Mouse (Mus musculus): ENCODE results near the gene Ccl3. TPM values are rescaled to one million over a fixed set of nuclear protein-coding genes. Genes with fewer than 3 reads are reported as not detected.

Ccl3 gene
- 0.37 and 0.91 TPM in 2 replicates for polyA plus RNA-seq (2015; fragmentation: Nextera tagmentation; extraction: Ambion mirVana)

DNA sequence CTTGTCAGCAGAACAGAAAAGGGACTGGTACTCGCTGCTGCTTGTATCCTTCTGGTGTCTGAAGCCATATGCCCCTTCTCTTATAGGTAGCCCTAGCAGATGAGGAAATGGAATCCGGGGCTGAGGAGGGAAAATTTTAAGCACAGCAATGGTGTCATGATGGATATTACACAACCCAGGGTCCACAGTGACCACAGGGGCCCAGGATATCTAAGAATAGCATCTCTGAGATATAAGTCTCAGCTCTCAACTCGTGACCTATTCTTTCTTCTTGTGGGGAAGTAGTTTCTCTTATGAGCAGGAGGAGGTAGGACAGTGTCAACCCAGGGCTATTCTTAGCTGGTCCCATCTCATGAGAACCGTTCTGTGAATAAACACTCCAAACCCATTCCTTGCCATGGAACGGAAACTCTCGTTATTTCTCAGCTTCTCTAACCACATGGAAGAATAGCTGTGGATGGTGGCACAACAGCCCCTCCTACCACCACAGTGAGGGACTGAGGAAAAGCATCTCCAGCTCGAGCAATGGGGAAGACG lies at the start of gene Ccl3:
Gene Ccl3 (minus strand): TSS at position 51 of the 537 bp plus-strand sequence.
- Histone ChIP-seq H3K4me1 (no peaks in the 10 kb centered on the region), H3K27me3 (no peaks in the 10 kb centered on the region), H3K9me3 (replicated peaks) (no peaks in the 10 kb centered on the region), H3K27ac (no peak within 1 kb of the TSS), H3K4me2 (no peak within 1 kb of the TSS), H3K36me3 (no peaks in the 10 kb centered on the region), H3K4me3 (replicated peaks) (no peak within 1 kb of the TSS), H3K9ac (no peak within 1 kb of the TSS)
- WGBS, result 79% methylated on average over 8 of the region's 8 CpGs
- no peak for ATAC-seq (replicated peaks; ENCODE audit: low FRiP score)

DNA sequence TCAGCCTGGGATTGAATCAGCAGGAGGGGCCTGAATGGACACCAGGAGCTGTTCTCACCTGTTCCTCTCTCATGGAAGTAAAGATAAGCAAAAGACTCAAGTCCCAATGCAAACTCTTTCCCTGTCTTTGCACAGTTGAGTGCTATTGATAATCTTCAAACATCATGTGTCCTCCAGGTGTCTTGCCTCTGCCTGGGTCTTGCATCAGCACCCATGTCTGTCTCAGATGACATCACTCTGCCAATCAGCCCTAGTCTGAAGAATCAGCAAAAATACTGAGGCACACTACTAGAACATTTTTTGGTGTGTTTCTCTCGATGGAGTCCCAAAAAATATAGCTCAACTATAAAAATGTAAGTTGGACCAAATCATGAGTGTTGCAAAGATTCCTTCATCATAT lies 42.9 kb upstream of the Ccl3 start:
- 71% methylated on average over 1 of the region's 1 CpGs for WGBS
- no peak for ATAC-seq (replicated peaks; ENCODE audit: low FRiP score)
- Histone ChIP-seq H3K4me2 (no peak overlapping the region), H3K9me3 (replicated peaks) (no peaks in the 10 kb centered on the region), H3K36me3 (no peaks in the 10 kb centered on the region), H3K4me1 (no peaks in the 10 kb centered on the region), H3K9ac (no peak overlapping the region), H3K27ac (no peak overlapping the region), H3K27me3 (no peaks in the 10 kb centered on the region), H3K4me3 (replicated peaks) (no peak overlapping the region)

DNA sequence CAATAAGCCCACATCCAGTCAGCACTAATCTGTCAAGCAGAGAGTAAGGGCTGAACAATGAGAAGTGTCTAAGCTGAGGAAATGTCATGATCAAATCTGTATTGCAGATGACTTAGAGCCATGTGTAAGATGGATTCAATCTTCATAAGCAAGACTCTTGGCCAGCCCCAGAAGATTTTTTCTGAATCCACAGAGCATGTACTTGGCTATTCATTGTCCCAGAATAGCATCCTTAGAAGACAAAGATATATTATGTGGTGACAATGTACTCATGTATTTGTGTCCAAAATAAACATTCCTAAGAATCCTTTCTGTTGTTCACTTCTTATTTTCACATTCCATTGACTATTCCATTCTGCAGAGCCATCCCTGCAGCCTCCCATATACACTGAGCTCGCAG lies 40.8 kb upstream of the Ccl3 start:
- no peak overlapping the region for H3K27ac ChIP-seq
- H3K4me3 ChIP-seq (replicated peaks), result no peak overlapping the region
- H3K36me3 ChIP-seq, result no peaks in the 10 kb centered on the region
- whole genome bisulfite sequencing, result 81% methylated on average over 1 of the region's 1 CpGs
- no peaks in the 10 kb centered on the region for H3K9me3 ChIP-seq (replicated peaks)
- H3K4me1 ChIP-seq, result no peaks in the 10 kb centered on the region
- H3K9ac ChIP-seq, result no peak overlapping the region
- no peaks in the 10 kb centered on the region for H3K27me3 ChIP-seq
- no peak for ATAC-seq (replicated peaks; ENCODE audit: low FRiP score)
- H3K4me2 ChIP-seq, result no peak overlapping the region

DNA sequence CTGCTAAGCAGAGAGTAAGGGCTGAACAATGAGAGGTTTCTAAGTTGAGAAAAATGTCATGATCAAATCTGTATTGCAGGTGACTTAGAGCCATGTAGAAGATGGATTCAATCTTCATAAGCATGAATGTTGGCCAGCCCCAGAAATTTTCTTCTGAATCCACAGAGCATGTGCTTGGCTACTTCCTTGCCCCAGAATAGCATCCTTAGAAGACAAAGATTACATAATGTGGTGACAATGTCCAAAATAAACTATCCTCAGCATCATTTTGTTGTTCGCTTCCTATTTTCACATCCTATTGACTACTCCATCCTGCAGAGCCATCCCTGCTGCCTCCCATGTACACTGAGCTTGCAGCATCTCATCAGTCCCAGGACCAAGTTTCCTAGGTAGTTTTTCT lies 26.5 kb upstream of the Ccl3 start:
- WGBS, result 90% methylated on average over 1 of the region's 1 CpGs
- Histone ChIP-seq H3K27me3 (no peaks in the 10 kb centered on the region), H3K4me2 (no peak overlapping the region), H3K4me3 (replicated peaks) (no peak overlapping the region), H3K4me1 (no peaks in the 10 kb centered on the region), H3K9me3 (replicated peaks) (no peaks in the 10 kb centered on the region), H3K9ac (no peak overlapping the region), H3K27ac (no peak overlapping the region), H3K36me3 (no peaks in the 10 kb centered on the region)
- ATAC-seq (replicated peaks; ENCODE audit: low FRiP score), result no peak

DNA sequence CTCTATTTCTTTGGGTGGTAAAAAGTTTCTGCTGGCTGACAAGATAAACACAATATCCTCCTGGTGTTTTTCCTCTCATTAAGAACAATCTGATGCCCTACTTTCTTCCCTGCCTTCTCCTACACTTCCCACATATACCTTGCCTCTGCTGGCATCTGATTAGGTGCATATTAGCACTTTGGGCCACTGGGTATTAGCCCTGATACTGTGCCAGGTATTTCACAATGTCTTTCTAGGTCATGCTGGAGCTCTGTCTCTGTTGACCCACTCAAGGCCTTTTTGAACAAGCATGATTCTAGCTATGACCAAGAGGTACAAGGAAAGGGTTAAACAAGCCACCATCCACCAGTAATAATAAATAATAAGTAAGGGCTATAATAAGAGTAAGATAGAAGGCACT lies 22.6 kb upstream of the Ccl3 start:
- no peak overlapping the region for H3K4me2 ChIP-seq
- H3K4me3 ChIP-seq (replicated peaks), result no peak overlapping the region
- no peak overlapping the region for H3K27ac ChIP-seq
- H3K9me3 ChIP-seq (replicated peaks), result no peaks in the 10 kb centered on the region
- H3K4me1 ChIP-seq, result no peaks in the 10 kb centered on the region
- H3K27me3 ChIP-seq, result no peaks in the 10 kb centered on the region
- no peak for ATAC-seq (replicated peaks; ENCODE audit: low FRiP score)
- no peak overlapping the region for H3K9ac ChIP-seq
- no peaks in the 10 kb centered on the region for H3K36me3 ChIP-seq

DNA sequence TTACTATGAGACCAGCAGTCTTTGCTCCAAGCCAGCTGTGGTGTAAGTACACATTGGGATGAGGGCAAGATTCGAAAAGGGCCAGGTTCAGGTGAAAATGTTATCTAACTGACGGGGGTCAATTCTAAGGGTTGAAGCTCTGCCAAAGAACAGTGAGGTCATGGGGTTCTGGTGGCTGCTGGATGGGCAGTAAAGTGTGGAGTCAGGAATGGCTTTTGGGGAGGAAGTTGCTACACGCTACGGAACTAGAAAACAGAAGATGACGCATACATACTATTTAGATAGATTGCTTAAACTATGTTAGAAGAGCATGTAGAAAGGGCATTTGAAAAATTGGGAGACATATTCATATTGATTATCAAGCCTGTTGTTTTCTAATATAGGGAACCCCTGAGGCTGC lies 14.4 kb upstream of the Ccl3 start:
- no peak overlapping the region for H3K27ac ChIP-seq
- H3K4me2 ChIP-seq, result no peak overlapping the region
- H3K27me3 ChIP-seq, result no peaks in the 10 kb centered on the region
- no peaks in the 10 kb centered on the region for H3K36me3 ChIP-seq
- no peaks in the 10 kb centered on the region for H3K9me3 ChIP-seq (replicated peaks)
- no peak overlapping the region for H3K4me3 ChIP-seq (replicated peaks)
- no peak for ATAC-seq (replicated peaks; ENCODE audit: low FRiP score)
- no peaks in the 10 kb centered on the region for H3K4me1 ChIP-seq
- 60% methylated on average over 5 of the region's 5 CpGs for WGBS
- H3K9ac ChIP-seq, result no peak overlapping the region

DNA sequence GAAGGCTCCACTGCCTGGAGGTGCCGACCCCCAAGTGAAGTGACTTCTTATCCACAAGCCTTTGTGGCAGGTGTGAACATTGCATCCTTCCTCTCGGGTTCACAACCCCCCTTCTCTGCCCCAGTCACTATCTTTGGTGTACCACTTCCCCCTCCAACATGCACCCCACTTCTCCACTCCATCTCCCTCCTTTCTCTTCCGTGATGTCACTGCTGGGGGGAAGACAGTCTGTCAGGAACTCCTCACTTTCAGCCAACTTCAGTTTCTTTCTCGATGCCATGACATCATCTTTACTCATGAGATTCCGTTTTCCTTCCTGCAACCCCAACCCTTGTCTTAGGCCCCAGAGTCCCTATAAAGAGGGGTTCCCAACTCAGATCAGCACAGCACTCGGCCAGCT lies 13.0 kb upstream of the Ccl3 start, which contains the start of gene Ccl4:
Gene Ccl4 (plus strand): TSS at position 381 of the 400 bp plus-strand sequence.
- H3K4me1 ChIP-seq, result no peaks in the 10 kb centered on the region
- 83% methylated on average over 6 of the region's 6 CpGs for WGBS
- no peaks in the 10 kb centered on the region for H3K27me3 ChIP-seq
- no peaks in the 10 kb centered on the region for H3K36me3 ChIP-seq
- no peak within 1 kb of the TSS for H3K27ac ChIP-seq
- H3K4me3 ChIP-seq (replicated peaks), result no peak within 1 kb of the TSS
- H3K9me3 ChIP-seq (replicated peaks), result no peaks in the 10 kb centered on the region
- H3K4me2 ChIP-seq, result no peak within 1 kb of the TSS
- no peak within 1 kb of the TSS for H3K9ac ChIP-seq
- ATAC-seq (replicated peaks; ENCODE audit: low FRiP score), result no peak

DNA sequence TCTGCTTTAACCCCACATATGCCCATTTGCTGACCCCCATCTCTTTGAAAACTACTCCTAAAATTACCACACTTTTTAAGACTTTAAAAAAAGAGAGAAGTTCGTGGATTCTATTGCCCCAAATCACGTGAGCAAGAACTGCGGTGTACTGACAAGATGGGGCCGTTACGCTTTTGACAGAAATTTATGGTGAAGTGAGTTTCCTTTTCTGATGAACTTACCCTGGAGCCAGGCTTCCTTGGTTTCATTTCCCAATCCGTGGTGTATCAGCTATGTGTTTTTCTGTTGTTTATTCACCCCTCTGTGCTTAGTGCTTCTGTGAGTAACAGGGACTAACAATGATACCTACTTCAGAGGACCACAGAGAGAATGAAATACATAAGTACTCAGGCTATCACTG lies 9.6 kb upstream of the Ccl3 start:
- no peak overlapping the region for H3K4me3 ChIP-seq (replicated peaks)
- H3K9ac ChIP-seq, result no peak overlapping the region
- no peaks in the 10 kb centered on the region for H3K27me3 ChIP-seq
- 54% methylated on average over 6 of the region's 6 CpGs for WGBS
- H3K27ac ChIP-seq, result no peak overlapping the region
- H3K36me3 ChIP-seq, result no peaks in the 10 kb centered on the region
- ATAC-seq (replicated peaks; ENCODE audit: low FRiP score), result no peak
- no peaks in the 10 kb centered on the region for H3K4me1 ChIP-seq
- no peak overlapping the region for H3K4me2 ChIP-seq
- no peaks in the 10 kb centered on the region for H3K9me3 ChIP-seq (replicated peaks)

DNA sequence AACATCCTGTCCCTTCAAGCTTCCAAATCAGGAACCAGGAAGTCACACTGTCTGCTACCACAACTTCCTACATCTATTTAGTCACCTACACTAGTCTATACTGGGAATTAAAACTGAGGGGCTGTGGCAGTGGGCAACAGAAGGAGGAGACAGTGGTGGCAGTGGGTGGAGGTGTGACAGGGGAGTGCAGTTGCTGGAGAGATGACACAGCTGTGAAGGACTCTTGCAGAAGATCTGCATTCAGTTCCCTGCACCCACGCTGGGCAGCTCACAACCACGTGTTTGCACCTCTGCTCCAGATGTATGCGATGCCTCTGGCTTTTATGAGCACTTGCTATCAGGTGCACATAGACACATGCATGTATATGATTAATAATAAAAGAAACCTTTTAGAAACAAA lies 8.4 kb upstream of the Ccl3 start:
- no peaks in the 10 kb centered on the region for H3K27me3 ChIP-seq
- H3K36me3 ChIP-seq, result no peaks in the 10 kb centered on the region
- no peak overlapping the region for H3K4me2 ChIP-seq
- H3K9me3 ChIP-seq (replicated peaks), result no peaks in the 10 kb centered on the region
- H3K27ac ChIP-seq, result no peak overlapping the region
- 79% methylated on average over 3 of the region's 3 CpGs for WGBS
- ATAC-seq (replicated peaks; ENCODE audit: low FRiP score), result no peak
- no peak overlapping the region for H3K9ac ChIP-seq
- H3K4me3 ChIP-seq (replicated peaks), result no peak overlapping the region
- H3K4me1 ChIP-seq, result no peaks in the 10 kb centered on the region

DNA sequence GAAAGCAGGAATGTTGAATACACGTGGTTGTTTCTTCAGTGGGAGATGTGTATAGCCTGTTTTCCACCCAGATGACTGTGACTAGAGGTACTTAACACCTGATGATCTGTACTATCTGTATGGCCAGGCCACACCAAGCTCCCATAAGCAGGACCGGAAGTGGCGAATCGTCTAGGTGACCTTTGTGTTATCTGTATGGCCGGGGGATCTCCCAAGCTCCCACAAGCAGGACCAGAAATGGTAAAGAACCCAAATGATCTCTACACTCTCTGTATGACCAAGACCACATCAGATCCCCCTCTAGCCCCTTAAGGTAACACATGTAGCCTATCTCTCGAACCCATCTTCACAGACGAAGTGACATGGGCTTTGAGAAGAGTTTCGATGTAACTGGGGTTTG lies 5.5 kb upstream of the Ccl3 start:
- no peak for ATAC-seq (replicated peaks; ENCODE audit: low FRiP score)
- Histone ChIP-seq H3K9ac (no peak overlapping the region), H3K4me1 (no peaks in the 10 kb centered on the region), H3K9me3 (replicated peaks) (no peaks in the 10 kb centered on the region), H3K27ac (no peak overlapping the region), H3K36me3 (no peaks in the 10 kb centered on the region), H3K4me3 (replicated peaks) (no peak overlapping the region), H3K27me3 (no peaks in the 10 kb centered on the region), H3K4me2 (no peak overlapping the region)
- WGBS, result 89% methylated on average over 8 of the region's 8 CpGs

DNA sequence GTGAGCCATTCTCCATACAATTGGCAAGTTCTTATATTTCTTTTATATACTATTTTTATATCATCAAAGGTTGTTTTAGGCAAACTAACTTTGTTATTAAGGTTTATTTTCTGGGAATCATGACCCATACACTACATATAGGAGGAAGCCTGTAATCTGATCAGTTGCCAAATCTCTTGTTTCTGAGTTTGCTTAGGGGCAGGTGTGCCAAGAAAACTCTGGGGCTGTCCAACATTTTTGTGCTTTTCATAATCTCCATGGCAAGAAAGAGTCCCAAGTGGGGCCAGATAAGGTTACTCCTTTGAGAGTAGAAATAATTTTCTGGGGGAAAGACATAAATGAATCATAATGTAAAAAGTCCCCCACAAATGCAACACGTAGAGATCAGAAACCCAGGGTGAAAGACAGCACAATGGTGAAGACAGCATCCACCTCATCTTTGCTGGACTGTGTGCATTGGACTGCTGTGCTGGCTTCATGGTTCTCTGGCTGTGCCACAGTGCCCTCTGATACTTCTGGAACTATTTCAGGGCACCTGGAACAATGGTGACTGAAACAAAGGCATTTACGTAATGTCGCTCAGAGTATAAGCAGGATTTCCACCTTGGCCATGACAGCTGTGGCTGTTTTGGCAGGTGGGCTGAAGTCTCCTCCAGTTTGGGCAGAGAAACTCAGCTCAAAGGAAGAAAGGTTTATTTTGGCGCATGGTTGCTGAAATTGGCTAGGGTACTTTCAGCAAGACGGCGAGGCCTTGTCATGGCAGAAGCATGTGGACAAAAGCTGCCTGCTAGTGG lies 2.6 kb downstream of the Ccl3 start:
- Histone ChIP-seq H3K4me1 (no peaks in the 10 kb centered on the region), H3K27ac (no peak overlapping the region), H3K4me3 (replicated peaks) (no peak overlapping the region)

DNA sequence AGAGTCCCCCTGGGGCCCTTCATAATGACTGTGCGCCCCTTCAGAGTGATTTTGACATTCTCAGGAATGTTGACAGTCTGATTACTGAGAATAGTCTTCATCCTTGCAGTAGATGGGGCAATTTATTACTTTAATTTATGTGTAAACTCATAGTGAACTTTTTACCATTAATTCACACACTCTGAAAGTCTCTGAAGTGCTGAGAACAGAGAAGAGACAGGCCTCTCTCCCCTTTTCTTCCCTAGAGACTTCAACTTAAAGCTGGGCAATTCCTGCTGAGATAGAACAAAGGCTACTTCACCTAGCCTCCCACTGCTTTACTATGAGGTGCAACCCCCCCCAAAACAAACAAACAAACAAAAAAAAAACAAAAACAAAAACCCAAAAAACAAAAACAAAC lies 3.6 kb downstream of the Ccl3 start, which contains the start of gene Rpl9-ps1:
Gene Rpl9-ps1 (minus strand): TSS at position 101 of the 400 bp plus-strand sequence.
- Histone ChIP-seq H3K4me3 (replicated peaks) (no peak within 1 kb of the TSS), H3K4me2 (no peak within 1 kb of the TSS), H3K27me3 (no peaks in the 10 kb centered on the region), H3K9ac (no peak within 1 kb of the TSS), H3K27ac (no peak within 1 kb of the TSS), H3K9me3 (replicated peaks) (no peaks in the 10 kb centered on the region), H3K36me3 (no peaks in the 10 kb centered on the region), H3K4me1 (no peaks in the 10 kb centered on the region)
- ATAC-seq (replicated peaks; ENCODE audit: low FRiP score), result no peak
- 80% methylated on average over 1 of the region's 1 CpGs for WGBS

More for the DNA sequence above, 2.6 kb downstream of the Ccl3 start:
- WGBS, result 94% methylated on average over 6 of the region's 6 CpGs
- Histone ChIP-seq H3K27me3 (no peaks in the 10 kb centered on the region), H3K9ac (no peak overlapping the region), H3K4me2 (no peak overlapping the region), H3K36me3 (no peaks in the 10 kb centered on the region), H3K9me3 (replicated peaks) (no peaks in the 10 kb centered on the region)
- no peak for ATAC-seq (replicated peaks; ENCODE audit: low FRiP score)

DNA sequence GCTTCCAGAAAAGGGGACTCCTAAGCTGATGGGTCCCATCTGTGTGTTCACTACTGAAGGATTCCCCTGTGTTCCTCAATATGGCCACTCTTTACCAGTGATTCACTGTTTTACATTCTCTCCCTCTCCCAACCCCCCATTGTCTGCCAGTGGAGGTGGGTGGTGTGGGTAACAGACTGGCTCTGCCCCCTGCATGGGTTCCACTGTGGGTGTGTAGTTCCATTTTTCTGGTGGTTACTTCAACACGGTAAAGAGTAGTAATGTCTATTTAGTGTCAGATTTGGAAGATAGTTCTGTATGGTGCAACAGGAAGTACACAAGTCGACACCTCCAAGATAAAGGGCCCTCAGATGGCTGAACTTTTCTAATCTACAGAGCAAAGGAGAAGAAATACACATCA lies 7.9 kb downstream of the Ccl3 start:
- Histone ChIP-seq H3K9me3 (replicated peaks) (no peaks in the 10 kb centered on the region), H3K9ac (no peak overlapping the region), H3K4me2 (no peak overlapping the region), H3K27ac (no peak overlapping the region), H3K4me1 (no peaks in the 10 kb centered on the region), H3K27me3 (no peaks in the 10 kb centered on the region), H3K4me3 (replicated peaks) (no peak overlapping the region), H3K36me3 (no peaks in the 10 kb centered on the region)
- WGBS, result 68% methylated on average over 2 of the region's 2 CpGs
- ATAC-seq (replicated peaks; ENCODE audit: low FRiP score), result no peak

Measured in kidney, embryonic 15.5 days (tissue).